Mouse (Mus musculus): ENCODE measurements around the gene Zfr.

Gene Zfr

GRCm38 (mm10) chr15:12117242-12118092 is at the start of gene Zfr:
Gene Zfr (plus strand): TSS chr15:12117831.
- DNase-seq (ENCODE audit: low read depth, low spot score) = peak; percentile 93

- no peak for DNase-seq (ENCODE audit: low read depth, low spot score)
Measured at GRCm38 (mm10) chr15:12067971-12068370, 49.7 kb upstream of the Zfr start.

- no peak for DNase-seq (ENCODE audit: low read depth, low spot score)
Measured at GRCm38 (mm10) chr15:12068395-12069218, 49.0 kb upstream of the Zfr start.

- no peak for DNase-seq (ENCODE audit: low read depth, low spot score)
Measured at GRCm38 (mm10) chr15:12072709-12073336, 44.8 kb upstream of the Zfr start.

GRCm38 (mm10) chr15:12074426-12074825 is 43.2 kb upstream of the Zfr start:
- DNase-seq (ENCODE audit: low read depth, low spot score) = no peak

- no peak for DNase-seq (ENCODE audit: low read depth, low spot score)
Measured at GRCm38 (mm10) chr15:12082344-12082743, 35.3 kb upstream of the Zfr start.

- DNase-seq (ENCODE audit: low read depth, low spot score) = no peak
Measured at GRCm38 (mm10) chr15:12084164-12084563, 33.5 kb upstream of the Zfr start.

GRCm38 (mm10) chr15:12084859-12085258 is 32.8 kb upstream of the Zfr start:
- peak; percentile 77 for DNase-seq (ENCODE audit: low read depth, low spot score)

- DNase-seq (ENCODE audit: low read depth, low spot score) = no peak
Measured at GRCm38 (mm10) chr15:12087634-12088033, 30.0 kb upstream of the Zfr start.

- no peak for DNase-seq (ENCODE audit: low read depth, low spot score)
Measured at GRCm38 (mm10) chr15:12088091-12088490, 29.5 kb upstream of the Zfr start.

GRCm38 (mm10) chr15:12090087-12090486 is 27.5 kb upstream of the Zfr start:
- DNase-seq (ENCODE audit: low read depth, low spot score) = no peak

- peak; percentile 80 for DNase-seq (ENCODE audit: low read depth, low spot score)
Measured at GRCm38 (mm10) chr15:12090981-12091669, 26.5 kb upstream of the Zfr start.

- DNase-seq (ENCODE audit: low read depth, low spot score) = peak; percentile 84
Measured at GRCm38 (mm10) chr15:12091781-12092458, 25.7 kb upstream of the Zfr start.

GRCm38 (mm10) chr15:12093026-12093960 is 24.3 kb upstream of the Zfr start:
- DNase-seq (ENCODE audit: low read depth, low spot score) = peak; percentile 85

- no peak for DNase-seq (ENCODE audit: low read depth, low spot score)
Measured at GRCm38 (mm10) chr15:12093961-12094566, 23.6 kb upstream of the Zfr start.

- no peak for DNase-seq (ENCODE audit: low read depth, low spot score)
Measured at GRCm38 (mm10) chr15:12096447-12096846, 21.2 kb upstream of the Zfr start.

- DNase-seq (ENCODE audit: low read depth, low spot score) = peak; percentile 75
Measured at GRCm38 (mm10) chr15:12097344-12097743, 20.3 kb upstream of the Zfr start.

- DNase-seq (ENCODE audit: low read depth, low spot score) = no peak
Measured at GRCm38 (mm10) chr15:12100912-12101311, 16.7 kb upstream of the Zfr start.

GRCm38 (mm10) chr15:12103763-12104162 is 13.9 kb upstream of the Zfr start:
- no peak for DNase-seq (ENCODE audit: low read depth, low spot score)
